Comparison of ENCODE assay signal across 19 mouse cellular contexts in genomic region chr16:11905216-11905615, GRCm38 (mm10). TPM values are rescaled to one million over a fixed set of nuclear protein-coding genes. Genes with fewer than 3 reads are reported as not detected.
DNase-seq lines count a peak whose midpoint lies in the region; ATAC-seq and TF ChIP-seq lines count a peak whose summit lies in the region.
"Had no signal": no experiment of that assay in that cellular context is flagged by ENCODE, and none has a peak within 500 bp of the region (broad histone marks: within the 10 kb centered on the region; RNA-seq: fewer than 3 reads in every experiment).

No protein-coding gene starts in this region.

- DNase-seq in heart, adult 11 months: peak; percentile 71
- no peak for DNase-seq in heart, adult 2 months
- DNase-seq in liver, adult 2 months (ENCODE audit: extremely low read depth, low read depth, low spot score): peak; percentile 95
- DNase-seq: adrenal gland, adult 2 months; adrenal gland, adult 8-10 months; adrenal gland, postnatal 10 days; adrenal gland, postnatal 14 days; adrenal gland, postnatal 25 days; adrenal gland, postnatal 36 days; B cell, adult 2 months; cerebellum, adult 11 months; cerebellum, adult 11-12 months; cerebellum, adult 18-20 months had no signal

- H3K27ac ChIP-seq in heart, adult 2 months: no peak overlapping the region
- H3K27ac ChIP-seq in liver, adult 2 months (replicated peaks; ENCODE audit: insufficient read depth, low read depth, low read length): no peak overlapping the region
- no peak overlapping the region for H3K27ac ChIP-seq in liver, embryonic 12.5 days

- H3K9ac ChIP-seq in heart, adult 2 months (ENCODE audit: low read depth, low read length): no peak overlapping the region
- no peak overlapping the region for H3K9ac ChIP-seq in liver, adult 2 months (ENCODE audit: low read depth, low read length)
- H3K9ac ChIP-seq in liver, embryonic 12.5 days: no peak overlapping the region

- ATAC-seq in liver, embryonic 12.5 days: no peak
- ATAC-seq: activated CD4-positive, CD25-positive, alpha-beta regulatory T cell, adult 4 months; CD4-positive, CD25-positive, alpha-beta regulatory T cell, adult 4 months; Patski had no signal

- peaks cover 13% of the 10 kb centered on the region for H3K4me1 ChIP-seq in heart, adult 2 months (ENCODE audit: control insufficient read depth, insufficient read depth, low read length)
- peaks cover 15% of the 10 kb centered on the region for H3K4me1 ChIP-seq in liver, adult 2 months (ENCODE audit: control insufficient read depth, insufficient read depth, low read length)
- H3K4me1 ChIP-seq in liver, embryonic 12.5 days: peaks cover 15% of the 10 kb centered on the region

- peaks cover 15% of the 10 kb centered on the region for H3K36me3 ChIP-seq in heart, adult 2 months (ENCODE audit: control insufficient read depth, insufficient read depth, low read length)
- no peaks in the 10 kb centered on the region; the same call in 1 of the 2 replicates for H3K36me3 ChIP-seq in liver, adult 2 months (ENCODE audit: control insufficient read depth, insufficient read depth, low read length)
- peaks cover 5% of the 10 kb centered on the region; the same call in 1 of the 2 replicates for H3K36me3 ChIP-seq in liver, embryonic 12.5 days

- no peak overlapping the region for H3K4me2 ChIP-seq in liver, embryonic 12.5 days

- H3K27me3 ChIP-seq in heart, adult 2 months (ENCODE audit: control insufficient read depth, insufficient read depth, low read length): no peaks in the 10 kb centered on the region
- H3K27me3 ChIP-seq in liver, adult 2 months (ENCODE audit: control insufficient read depth, insufficient read depth, low read length): no peaks in the 10 kb centered on the region
- H3K27me3 ChIP-seq in liver, embryonic 12.5 days (replicated peaks): no peaks in the 10 kb centered on the region
- H3K27me3 ChIP-seq: CH12.LX, Patski had no signal

- no peaks in the 10 kb centered on the region for H3K9me3 ChIP-seq in liver, embryonic 12.5 days (replicated peaks)
- H3K9me3 ChIP-seq: G1E had no signal

- no peak for TF ChIP-seq POLR2A in heart, adult 2 months (IDR thresholded peaks at IDR 0.05; ENCODE audit: insufficient read depth, low read depth, low read length)
- TF ChIP-seq POLR2A in liver, adult 2 months (IDR thresholded peaks at IDR 0.05; ENCODE audit: extremely low read depth, insufficient read depth, low read length): no peak

- H3K4me3 ChIP-seq in heart, adult 2 months: no peak overlapping the region
- no peak overlapping the region for H3K4me3 ChIP-seq in liver, adult 2 months (ENCODE audit: insufficient read depth, low read depth, low read length)
- H3K4me3 ChIP-seq in liver, embryonic 12.5 days: no peak overlapping the region

- no peak for TF ChIP-seq CTCF in heart, adult 2 months (IDR thresholded peaks at IDR 0.05)
- no peak for TF ChIP-seq CTCF in liver, adult 2 months (IDR thresholded peaks at IDR 0.05; ENCODE audit: low read depth, low read length)

- TF ChIP-seq EP300 in heart, adult 2 months (IDR thresholded peaks at IDR 0.05; ENCODE audit: insufficient read depth, low read depth, low read length): no peak

- peaks cover 6% of the 10 kb centered on the region; the same call in 1 of the 2 replicates for H3K79me2 ChIP-seq in heart, adult 2 months (replicated peaks; ENCODE audit: control insufficient read depth, insufficient read depth, low read length)
- H3K79me2 ChIP-seq in liver, adult 2 months (ENCODE audit: control insufficient read depth, insufficient read depth, low read length): peaks cover 28% of the 10 kb centered on the region

- intact Hi-C loops in heart, adult 2 months (cut with DNase I): loop anchor here (5.0 kb wide), 2 partner anchors 653 to 728 kb away; partner anchors contain the start of genes Gspt1 and Zc3h7a

- 92% methylated on average over 4 of the region's 4 CpGs for WGBS in heart, adult 2 months
- WGBS in liver, adult 2 months: 37% methylated on average over 4 of the region's 4 CpGs
- WGBS in liver, embryonic 12.5 days (ENCODE audit: insufficient replicate concordance): 82% methylated on average over 4 of the region's 4 CpGs

RNA-seq across cellular contexts. Expression of gene Cpped1, which starts 4.0 kb away (rescaled TPM):
- total RNA-seq in heart, adult 2 months (2021): 10 to 100 TPM; 49.8 to 54.1 TPM
- 30.1 and 41.6 TPM in 2 replicates for polyA plus RNA-seq in heart, adult 2 months (2012; rRNA removed)
- 29.9 and 36.0 TPM in 2 replicates for total RNA-seq in liver, adult 2 months (2014; rRNA removed)
- polyA plus RNA-seq in liver, adult 2 months (2012; rRNA removed): 32.2 and 35.9 TPM in 2 replicates
- 12.4 and 14.3 TPM in 2 replicates for polyA plus RNA-seq in liver, embryonic 12.5 days (2016; fragmentation: Nextera tagmentation; extraction: Ambion mirVana)

Comparison
In these comparisons a context has a peak if more than half of its experiments do, and no peak if none do; other contexts are left out.
1. DNase-seq: peak in heart, adult 11 months (single experiment) and liver, adult 2 months (single experiment); none in heart, adult 2 months (0 of 2).